Mouse (Mus musculus): Measurements from ENCODE around the gene Kcnj12. TPM values are rescaled to one million over a fixed set of nuclear protein-coding genes. Genes with fewer than 3 reads are reported as not detected.

Gene Kcnj12
- polyA plus RNA-seq, 1 experiment from 2014 or later = 0.16 TPM

- DNase-seq (ENCODE audit: low spot score, missing footprints) = no peak
- Histone ChIP-seq H3K27me3 (ENCODE audit: control insufficient read depth, insufficient read depth, low read length) (no peaks in the 10 kb centered on the region), H3K4me2 (no peak overlapping the region), H3K27ac (ENCODE audit: low read depth, low read length) (no peak overlapping the region), H3K9me3 (ENCODE audit: control insufficient read depth, low read length) (no peaks in the 10 kb centered on the region), H3K36me3 (ENCODE audit: control insufficient read depth, insufficient read depth, low read length) (no peaks in the 10 kb centered on the region), H3K4me1 (ENCODE audit: control insufficient read depth, insufficient read depth, low read length) (peaks cover 7% of the 10 kb centered on the region), H3K4me3 (ENCODE audit: low read depth, low read length) (no peak overlapping the region), H3K9ac (ENCODE audit: low read length) (no peak overlapping the region)
- 89% methylated on average over 12 of the region's 12 CpGs for WGBS
- ATAC-seq (ENCODE audit: low FRiP score) = no peak
Measured at GRCm38 (mm10) chr11:61108911-61109361, 86.6 kb downstream of the Kcnj12 start.

- Histone ChIP-seq H3K9ac (ENCODE audit: low read length) (no peak overlapping the region), H3K36me3 (ENCODE audit: control insufficient read depth, insufficient read depth, low read length) (no peaks in the 10 kb centered on the region), H3K9me3 (ENCODE audit: control insufficient read depth, low read length) (no peaks in the 10 kb centered on the region), H3K27ac (ENCODE audit: low read depth, low read length) (no peak overlapping the region), H3K27me3 (ENCODE audit: control insufficient read depth, insufficient read depth, low read length) (no peaks in the 10 kb centered on the region), H3K4me3 (ENCODE audit: low read depth, low read length) (no peak overlapping the region), H3K4me2 (no peak overlapping the region), H3K4me1 (ENCODE audit: control insufficient read depth, insufficient read depth, low read length) (peaks cover 2% of the 10 kb centered on the region)
- ATAC-seq (ENCODE audit: low FRiP score) = no peak
- 89% methylated on average over 6 of the region's 6 CpGs for WGBS
- DNase-seq (ENCODE audit: low spot score, missing footprints) = no peak
Measured at GRCm38 (mm10) chr11:61109707-61110106, 87.3 kb downstream of the Kcnj12 start.

- no peak for DNase-seq (ENCODE audit: low spot score, missing footprints)
- Histone ChIP-seq H3K4me3 (ENCODE audit: low read depth, low read length) (no peak overlapping the region), H3K4me1 (ENCODE audit: control insufficient read depth, insufficient read depth, low read length) (no peaks in the 10 kb centered on the region), H3K27me3 (ENCODE audit: control insufficient read depth, insufficient read depth, low read length) (no peaks in the 10 kb centered on the region), H3K27ac (ENCODE audit: low read depth, low read length) (no peak overlapping the region), H3K4me2 (no peak overlapping the region), H3K36me3 (ENCODE audit: control insufficient read depth, insufficient read depth, low read length) (no peaks in the 10 kb centered on the region), H3K9me3 (ENCODE audit: control insufficient read depth, low read length) (no peaks in the 10 kb centered on the region), H3K9ac (ENCODE audit: low read length) (no peak overlapping the region)
- 82% methylated on average over 10 of the region's 10 CpGs for WGBS
- ATAC-seq (ENCODE audit: low FRiP score) = no peak
Measured at GRCm38 (mm10) chr11:61110113-61110512, 87.7 kb downstream of the Kcnj12 start.

- DNase-seq (ENCODE audit: low spot score, missing footprints) (no peak), ATAC-seq (ENCODE audit: low FRiP score) (no peak)
- H3K27me3 ChIP-seq (ENCODE audit: control insufficient read depth, insufficient read depth, low read length) = no peaks in the 10 kb centered on the region
- no peak overlapping the region for H3K4me2 ChIP-seq
- WGBS = 45% methylated on average over 1 of the region's 1 CpGs
- H3K27ac ChIP-seq (ENCODE audit: low read depth, low read length) = no peak overlapping the region
- H3K4me1 ChIP-seq (ENCODE audit: control insufficient read depth, insufficient read depth, low read length) = no peaks in the 10 kb centered on the region
- H3K36me3 ChIP-seq (ENCODE audit: control insufficient read depth, insufficient read depth, low read length) = no peaks in the 10 kb centered on the region
- no peak overlapping the region for H3K4me3 ChIP-seq (ENCODE audit: low read depth, low read length)
- no peak overlapping the region for H3K9ac ChIP-seq (ENCODE audit: low read length)
- no peaks in the 10 kb centered on the region for H3K9me3 ChIP-seq (ENCODE audit: control insufficient read depth, low read length)
Measured at GRCm38 (mm10) chr11:61110928-61111327, 88.6 kb downstream of the Kcnj12 start.

GRCm38 (mm10) chr11:61111472-61111871, 89.1 kb downstream of the Kcnj12 start:
- Histone ChIP-seq H3K4me2 (no peak overlapping the region), H3K27ac (ENCODE audit: low read depth, low read length) (no peak overlapping the region), H3K4me1 (ENCODE audit: control insufficient read depth, insufficient read depth, low read length) (no peaks in the 10 kb centered on the region), H3K9me3 (ENCODE audit: control insufficient read depth, low read length) (no peaks in the 10 kb centered on the region), H3K36me3 (ENCODE audit: control insufficient read depth, insufficient read depth, low read length) (no peaks in the 10 kb centered on the region), H3K9ac (ENCODE audit: low read length) (no peak overlapping the region), H3K27me3 (ENCODE audit: control insufficient read depth, insufficient read depth, low read length) (no peaks in the 10 kb centered on the region), H3K4me3 (ENCODE audit: low read depth, low read length) (no peak overlapping the region)
- no peak for DNase-seq (ENCODE audit: low spot score, missing footprints)
- ATAC-seq (ENCODE audit: low FRiP score) = no peak
- WGBS = 89% methylated on average over 4 of the region's 4 CpGs

GRCm38 (mm10) chr11:61112323-61112995, 90.1 kb downstream of the Kcnj12 start:
- Histone ChIP-seq H3K4me3 (ENCODE audit: low read depth, low read length) (no peak overlapping the region), H3K9me3 (ENCODE audit: control insufficient read depth, low read length) (no peaks in the 10 kb centered on the region), H3K4me2 (no peak overlapping the region), H3K27me3 (ENCODE audit: control insufficient read depth, insufficient read depth, low read length) (no peaks in the 10 kb centered on the region), H3K27ac (ENCODE audit: low read depth, low read length) (no peak overlapping the region), H3K36me3 (ENCODE audit: control insufficient read depth, insufficient read depth, low read length) (no peaks in the 10 kb centered on the region), H3K4me1 (ENCODE audit: control insufficient read depth, insufficient read depth, low read length) (no peaks in the 10 kb centered on the region), H3K9ac (ENCODE audit: low read length) (no peak overlapping the region)
- 84% methylated on average over 8 of the region's 8 CpGs for WGBS
- no peak for DNase-seq (ENCODE audit: low spot score, missing footprints)
- ATAC-seq (ENCODE audit: low FRiP score) = no peak

- no peaks in the 10 kb centered on the region for H3K9me3 ChIP-seq (ENCODE audit: control insufficient read depth, low read length)
- H3K9ac ChIP-seq (ENCODE audit: low read length) = no peak overlapping the region
- no peaks in the 10 kb centered on the region for H3K36me3 ChIP-seq (ENCODE audit: control insufficient read depth, insufficient read depth, low read length)
- no peak overlapping the region for H3K27ac ChIP-seq (ENCODE audit: low read depth, low read length)
- 70% methylated on average over 8 of the region's 8 CpGs for WGBS
- H3K4me2 ChIP-seq = no peak overlapping the region
- no peak for DNase-seq (ENCODE audit: low spot score, missing footprints)
- no peak for ATAC-seq (ENCODE audit: low FRiP score)
- no peaks in the 10 kb centered on the region for H3K4me1 ChIP-seq (ENCODE audit: control insufficient read depth, insufficient read depth, low read length)
- H3K4me3 ChIP-seq (ENCODE audit: low read depth, low read length) = no peak overlapping the region
- H3K27me3 ChIP-seq (ENCODE audit: control insufficient read depth, insufficient read depth, low read length) = no peaks in the 10 kb centered on the region
Measured at GRCm38 (mm10) chr11:61116226-61116625, 93.9 kb downstream of the Kcnj12 start.

- Histone ChIP-seq H3K4me1 (ENCODE audit: control insufficient read depth, insufficient read depth, low read length) (no peaks in the 10 kb centered on the region), H3K9ac (ENCODE audit: low read length) (no peak overlapping the region), H3K4me2 (no peak overlapping the region), H3K9me3 (ENCODE audit: control insufficient read depth, low read length) (no peaks in the 10 kb centered on the region), H3K27me3 (ENCODE audit: control insufficient read depth, insufficient read depth, low read length) (no peaks in the 10 kb centered on the region), H3K4me3 (ENCODE audit: low read depth, low read length) (no peak overlapping the region), H3K36me3 (ENCODE audit: control insufficient read depth, insufficient read depth, low read length) (no peaks in the 10 kb centered on the region), H3K27ac (ENCODE audit: low read depth, low read length) (no peak overlapping the region)
- 87% methylated on average over 3 of the region's 3 CpGs for WGBS
- DNase-seq (ENCODE audit: low spot score, missing footprints) = no peak
- ATAC-seq (ENCODE audit: low FRiP score) = no peak
Measured at GRCm38 (mm10) chr11:61119996-61120583, 97.7 kb downstream of the Kcnj12 start.
